Mouse (Mus musculus) intestine, postnatal 0 days (tissue): ENCODE data around the gene Ces5a. TPM values are rescaled to one million over a fixed set of nuclear protein-coding genes. Genes with fewer than 3 reads are reported as not detected.

Source experiments
- ATAC-seq: fragments of 200-750 bp; cut with Nextera tagmentation; 2 replicates; pipeline ENCODE4 v1.8.0; 2017; ENCODE audit warnings: mild to moderate bottlenecking, moderate TSS enrichment, moderate library complexity
- H3K27ac ChIP-seq: fragments of 300-500 bp; sonication (generic); 2 replicates; pipeline ENCODE4 v1.5.1; 2014; ENCODE audit warnings: mild to moderate bottlenecking, low read depth, low read length, moderate library complexity
- H3K27me3 ChIP-seq: fragments of 300-500 bp; sonication (generic); replicated peaks from 2 replicates; pipeline ENCODE4 v1.6.1; 2014; ENCODE audit warnings: low read length, mixed read lengths; ENCODE audit not compliant: control insufficient read depth, insufficient read depth
- H3K36me3 ChIP-seq: fragments of 300-500 bp; sonication (generic); 2 replicates; pipeline ENCODE4 v1.6.1; 2014; ENCODE audit warnings: mild to moderate bottlenecking, moderate library complexity; ENCODE audit not compliant: control insufficient read depth, insufficient read depth
- H3K4me1 ChIP-seq: fragments of 300-500 bp; sonication (generic); replicated peaks from 2 replicates; pipeline ENCODE4 v1.6.1; 2014; ENCODE audit warnings: antibody characterized with exemption, low read length, mixed read lengths; ENCODE audit not compliant: control insufficient read depth, insufficient read depth
- H3K4me2 ChIP-seq: fragments of 300-500 bp; sonication (generic); replicated peaks from 2 replicates; pipeline ENCODE4 v1.6.1; 2014; ENCODE audit warnings: low read depth, mild to moderate bottlenecking, moderate library complexity
- H3K4me3 ChIP-seq: fragments of 300-500 bp; sonication (generic); 2 replicates; pipeline ENCODE4 v1.5.1; 2014; ENCODE audit warnings: low read depth, low read length
- H3K9ac ChIP-seq: fragments of 300-500 bp; sonication (generic); 2 replicates; pipeline ENCODE4 v1.6.1; 2014; ENCODE audit warnings: mild to moderate bottlenecking, low read depth, low read length
- H3K9me3 ChIP-seq: fragments of 300-500 bp; sonication (generic); 2 replicates; pipeline ENCODE4 v1.6.1; 2016; ENCODE audit warnings: mixed run types; ENCODE audit not compliant: control insufficient read depth
- CTCF ChIP-seq: sonication (generic); IDR thresholded peaks from 2 replicates; pipeline ENCODE4 v1.5.1; 2016; ENCODE audit warnings: low read depth, mild to moderate bottlenecking, control low read depth, antibody characterized with exemption, moderate library complexity
- WGBS: fragments of 180-500 bp; shearing (Covaris S2); extraction: QIAGEN DNeasy Blood & Tissue Kit; methylation state at CpG from one replicate; pipeline ENCODE4 v1.1.7; 2014; 5-methylcytosine and 5-hydroxymethylcytosine counted together
- polyA plus RNA-seq: library from polyadenylated mRNA; unstranded; fragments of >200 nt; fragmentation: Nextera tagmentation; extraction: Ambion mirVana; gene quantifications from 2 replicates; pipeline ENCODE4 v1.2.1, GENCODE M21; 2015

Gene Ces5a
- polyA plus RNA-seq, 1 experiment from 2014 or later, result not detected

- H3K9me3 ChIP-seq, result no peaks in the 10 kb centered on the region
- no peak for ATAC-seq
- no peaks in the 10 kb centered on the region for H3K36me3 ChIP-seq
- H3K9ac ChIP-seq, result no peak overlapping the region
- H3K27ac ChIP-seq, result no peak overlapping the region
- H3K4me2 ChIP-seq, result no peak overlapping the region
- H3K4me3 ChIP-seq, result no peak overlapping the region
- 96% methylated on average over 3 of the region's 3 CpGs for WGBS
- H3K27me3 ChIP-seq, result no peaks in the 10 kb centered on the region
- TF ChIP-seq CTCF, result no peak
- H3K4me1 ChIP-seq, result 0 out of 2 replicates have a peak, but pooled peaks cover 2% of the 10 kb centered on the region
Measured at GRCm38 (mm10) chr8:93568666-93569065, 33.0 kb upstream of the Ces5a start.

GRCm38 (mm10) chr8:93567086-93567485, 31.5 kb upstream of the Ces5a start:
- Histone ChIP-seq H3K9ac (no peak overlapping the region), H3K4me2 (no peak overlapping the region)
- WGBS, result 75% methylated on average over 9 of the region's 9 CpGs

GRCm38 (mm10) chr8:93564634-93565033, 29.0 kb upstream of the Ces5a start:
- WGBS, result 75% methylated on average over 4 of the region's 4 CpGs
- no peaks in the 10 kb centered on the region for H3K9me3 ChIP-seq
- H3K9ac ChIP-seq, result no peak overlapping the region

More at GRCm38 (mm10) chr8:93567086-93567485, 31.5 kb upstream of the Ces5a start:
- TF ChIP-seq CTCF, result no peak
- no peak overlapping the region for H3K4me3 ChIP-seq
- H3K9me3 ChIP-seq, result no peaks in the 10 kb centered on the region
- H3K36me3 ChIP-seq, result no peaks in the 10 kb centered on the region
- no peak for ATAC-seq
- 0 out of 2 replicates have a peak, but pooled peaks cover 2% of the 10 kb centered on the region for H3K4me1 ChIP-seq
- no peak overlapping the region for H3K27ac ChIP-seq
- H3K27me3 ChIP-seq, result no peaks in the 10 kb centered on the region

GRCm38 (mm10) chr8:93563551-93563950, 27.9 kb upstream of the Ces5a start:
- ATAC-seq, result no peak
- no peaks in the 10 kb centered on the region for H3K36me3 ChIP-seq
- no peak overlapping the region for H3K4me2 ChIP-seq
- H3K4me1 ChIP-seq, result no peaks in the 10 kb centered on the region
- no peak overlapping the region for H3K27ac ChIP-seq
- H3K27me3 ChIP-seq, result no peaks in the 10 kb centered on the region
- H3K9ac ChIP-seq, result no peak overlapping the region
- H3K4me3 ChIP-seq, result no peak overlapping the region
- TF ChIP-seq CTCF, result no peak
- 86% methylated on average over 7 of the region's 7 CpGs for WGBS
- H3K9me3 ChIP-seq, result no peaks in the 10 kb centered on the region

More at GRCm38 (mm10) chr8:93564634-93565033, 29.0 kb upstream of the Ces5a start:
- no peak for TF ChIP-seq CTCF
- H3K27ac ChIP-seq, result no peak overlapping the region
- H3K4me2 ChIP-seq, result no peak overlapping the region
- no peaks in the 10 kb centered on the region for H3K4me1 ChIP-seq
- no peak for ATAC-seq
- H3K4me3 ChIP-seq, result no peak overlapping the region
- no peaks in the 10 kb centered on the region for H3K27me3 ChIP-seq
- H3K36me3 ChIP-seq, result no peaks in the 10 kb centered on the region

- H3K27ac ChIP-seq, result no peak overlapping the region
Measured at GRCm38 (mm10) chr8:93562557-93563210, 27.1 kb upstream of the Ces5a start.

GRCm38 (mm10) chr8:93561271-93561670, 25.6 kb upstream of the Ces5a start:
- no peak overlapping the region for H3K27ac ChIP-seq
- no peaks in the 10 kb centered on the region for H3K36me3 ChIP-seq
- 75% methylated on average over 3 of the region's 3 CpGs for WGBS
- H3K9me3 ChIP-seq, result no peaks in the 10 kb centered on the region
- H3K9ac ChIP-seq, result no peak overlapping the region
- no peak for TF ChIP-seq CTCF
- ATAC-seq, result no peak
- H3K27me3 ChIP-seq, result no peaks in the 10 kb centered on the region
- no peaks in the 10 kb centered on the region for H3K4me1 ChIP-seq
- no peak overlapping the region for H3K4me2 ChIP-seq
- H3K4me3 ChIP-seq, result no peak overlapping the region

More at GRCm38 (mm10) chr8:93562557-93563210, 27.1 kb upstream of the Ces5a start:
- WGBS, result 28% methylated on average over 6 of the region's 6 CpGs
- no peak for ATAC-seq
- H3K9me3 ChIP-seq, result no peaks in the 10 kb centered on the region
- no peaks in the 10 kb centered on the region for H3K36me3 ChIP-seq
- no peak overlapping the region for H3K4me2 ChIP-seq
- TF ChIP-seq CTCF, result no peak
- no peak overlapping the region for H3K4me3 ChIP-seq
- H3K4me1 ChIP-seq, result no peaks in the 10 kb centered on the region
- no peaks in the 10 kb centered on the region for H3K27me3 ChIP-seq
- no peak overlapping the region for H3K9ac ChIP-seq
